Mouse (Mus musculus) ES-Bruce4 (cell line): ENCODE data around the gene Gng8. TPM values are rescaled to one million over a fixed set of nuclear protein-coding genes. Genes with fewer than 3 reads are reported as not detected.

Source experiments
- H3K27ac ChIP-seq: 2 replicates; pipeline ENCODE4 v1.5.1; 2012; ENCODE audit warnings: low read length, inconsistent platforms; ENCODE audit not compliant: insufficient read depth
- H3K27me3 ChIP-seq: 2 replicates; pipeline ENCODE4 v1.6.1; 2012; ENCODE audit warnings: mild to moderate bottlenecking, low read length, inconsistent platforms; ENCODE audit not compliant: control insufficient read depth, poor library complexity, insufficient read depth, severe bottlenecking
- H3K36me3 ChIP-seq: 2 replicates; pipeline ENCODE4 v1.6.1; 2012; ENCODE audit warnings: inconsistent platforms, mild to moderate bottlenecking, low read length, moderate library complexity; ENCODE audit not compliant: control insufficient read depth, poor library complexity, insufficient read depth, severe bottlenecking
- H3K4me1 ChIP-seq: one replicate; pipeline ENCODE4 v1.8.1; 2011; ENCODE audit warnings: low read length; ENCODE audit not compliant: control insufficient read depth, insufficient read depth
- H3K4me3 ChIP-seq: 2 replicates; pipeline ENCODE4 v1.5.1; 2011; ENCODE audit warnings: low read depth, mild to moderate bottlenecking, low read length
- H3K9ac ChIP-seq: 2 replicates; pipeline ENCODE4 v1.6.1; 2012; ENCODE audit warnings: low read depth, mild to moderate bottlenecking, inconsistent platforms; ENCODE audit not compliant: poor library complexity, severe bottlenecking
- H3K9me3 ChIP-seq: replicated peaks from 2 replicates; pipeline ENCODE4 v1.6.1; 2012; ENCODE audit warnings: mild to moderate bottlenecking, low read length, inconsistent platforms; ENCODE audit not compliant: control insufficient read depth, poor library complexity, insufficient read depth, severe bottlenecking
- CTCF ChIP-seq: IDR thresholded peaks from one replicate; pipeline ENCODE4 v1.8.1; 2011; ENCODE audit warnings: low read depth, low read length
- EP300 ChIP-seq: IDR thresholded peaks from 2 replicates; pipeline ENCODE4 v1.6.1; 2011; ENCODE audit warnings: low read depth, low read length; ENCODE audit not compliant: insufficient read depth
- POLR2A ChIP-seq: IDR thresholded peaks from one replicate; pipeline ENCODE4 v1.8.1; 2011; ENCODE audit warnings: low read length; ENCODE audit not compliant: insufficient read depth
- polyA plus RNA-seq: library from polyadenylated mRNA; stranded (reverse); fragments of >200 nt; gene quantifications from 2 replicates; pipeline ENCODE4 v1.2.4, GENCODE M21; 2011; ENCODE audit warnings: low read depth; ENCODE audit not compliant: missing spikeins, insufficient read depth, insufficient read length

The Gng8 gene
- polyA plus RNA-seq, 1 experiment = 4.6 TPM

DNA sequence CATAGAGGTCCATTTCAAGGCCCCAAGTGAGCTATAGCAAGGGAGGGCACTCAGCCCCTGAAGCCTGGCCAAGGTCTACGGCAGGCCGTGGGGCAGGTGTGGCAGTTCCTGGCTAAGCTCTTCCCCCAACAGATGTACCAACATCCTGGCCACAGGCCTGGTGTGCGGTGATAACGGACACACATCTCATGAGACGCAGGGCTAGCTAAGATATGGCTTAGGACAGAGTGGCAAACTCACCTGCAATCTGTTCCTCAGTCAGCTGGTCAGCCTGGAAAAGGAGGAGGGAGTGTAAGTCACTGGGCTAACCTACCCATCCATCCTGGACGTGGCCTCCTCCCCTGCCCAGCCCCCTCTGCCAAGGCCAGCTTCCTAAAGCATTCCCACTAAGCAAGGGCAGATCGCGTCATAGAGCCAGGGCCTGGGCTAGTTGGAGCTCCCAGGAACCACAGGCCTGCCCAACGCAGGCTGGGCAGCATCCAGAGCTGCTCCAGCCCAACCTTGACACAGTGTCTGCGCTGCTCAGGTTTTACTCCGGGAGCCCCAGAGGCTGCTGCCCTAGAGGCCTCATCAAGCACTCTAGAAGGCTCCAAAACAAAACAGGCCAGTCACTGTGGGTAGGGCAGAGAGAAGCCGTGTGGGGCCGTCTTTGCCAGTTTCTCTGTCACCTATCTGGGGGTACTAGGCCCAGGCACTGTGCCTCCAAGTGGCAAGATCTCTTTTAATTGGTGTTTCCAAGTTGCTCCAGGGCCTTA lies 28.0 kb downstream of the Gng8 start:
- Histone ChIP-seq H3K36me3 (peaks cover 17% of the 10 kb centered on the region), H3K27me3 (no peaks in the 10 kb centered on the region), H3K4me3 (no peak overlapping the region), H3K27ac (no peak overlapping the region), H3K4me1 (peaks cover 4% of the 10 kb centered on the region), H3K9ac (no peak overlapping the region), H3K9me3 (no peaks in the 10 kb centered on the region)
- TF ChIP-seq EP300 (no peak), CTCF (no peak), POLR2A (no peak)

DNA sequence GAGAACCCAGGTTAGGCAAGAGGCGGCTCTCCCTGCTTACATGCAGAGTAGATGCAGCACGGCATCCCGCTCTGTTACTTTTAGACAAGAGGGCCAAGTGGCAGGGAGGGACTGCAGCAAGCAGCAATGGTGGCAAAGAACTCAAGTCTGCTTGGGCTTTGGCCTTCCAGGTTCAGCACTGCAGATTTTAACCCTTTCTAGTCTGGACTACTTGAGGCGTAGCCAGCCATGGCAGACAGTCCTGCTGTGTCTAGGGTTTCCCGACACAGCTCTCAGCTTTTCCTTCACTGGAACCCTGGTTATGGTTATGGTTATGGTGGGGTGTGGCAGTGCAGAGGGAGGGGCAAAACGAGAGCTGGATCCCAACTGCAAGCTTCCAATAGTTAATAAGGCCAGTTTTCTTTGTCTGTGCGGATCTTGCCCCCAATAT lies 28.6 kb downstream of the Gng8 start:
- Histone ChIP-seq H3K36me3 (peaks cover 17% of the 10 kb centered on the region), H3K27ac (no peak overlapping the region), H3K9ac (no peak overlapping the region), H3K9me3 (no peaks in the 10 kb centered on the region), H3K4me1 (peaks cover 4% of the 10 kb centered on the region), H3K27me3 (no peaks in the 10 kb centered on the region), H3K4me3 (no peak overlapping the region)
- TF ChIP-seq EP300 (no peak), POLR2A (no peak), CTCF (no peak)

DNA sequence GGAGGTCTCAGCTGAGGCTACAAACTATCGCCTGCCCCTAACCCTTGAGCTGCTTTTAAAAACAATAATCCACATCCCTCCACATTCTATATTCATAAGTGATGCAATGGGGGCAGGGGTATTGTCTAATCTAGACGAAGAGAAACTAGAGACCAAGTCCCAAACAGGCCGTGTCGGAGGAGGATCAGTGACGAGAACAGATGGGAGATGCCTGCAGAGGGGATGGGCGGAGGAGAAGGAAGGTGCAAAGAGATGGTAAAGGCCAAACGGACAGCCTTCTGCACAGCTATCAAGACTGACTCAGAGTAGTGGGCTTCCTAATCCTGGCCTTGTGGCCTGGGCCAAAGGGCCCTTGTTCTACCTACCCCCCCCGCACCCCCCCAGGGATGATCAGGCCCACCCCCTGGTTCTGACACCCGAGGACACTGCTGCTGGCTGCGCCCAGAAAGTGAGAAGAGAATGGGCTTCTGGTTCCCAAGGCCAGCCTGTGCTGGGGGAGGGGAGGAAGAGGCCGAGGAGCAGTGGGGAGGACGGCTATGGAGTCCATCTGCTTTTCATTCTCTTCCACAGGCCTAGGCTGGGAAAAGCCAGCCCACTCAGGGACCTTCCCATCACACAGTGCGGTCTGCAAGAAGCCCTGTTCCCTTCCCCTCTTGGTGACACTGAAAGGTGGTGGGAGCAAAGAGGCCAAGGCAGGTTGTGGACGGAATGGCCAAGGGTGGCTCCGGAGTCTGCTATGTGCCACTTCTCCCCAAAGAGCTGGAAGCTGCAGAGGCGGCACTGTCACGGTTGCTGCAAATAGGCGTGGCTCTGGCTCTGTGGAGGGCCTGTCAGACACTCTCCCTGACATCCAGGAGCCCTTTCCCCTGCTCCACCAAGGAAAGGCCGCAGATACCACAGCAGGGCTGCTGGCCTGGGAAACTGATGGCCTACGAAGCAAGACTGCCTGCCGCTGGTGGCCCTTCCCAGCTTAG lies 29.5 kb downstream of the Gng8 start:
- H3K27me3 ChIP-seq = no peaks in the 10 kb centered on the region
- no peak overlapping the region for H3K27ac ChIP-seq
- no peaks in the 10 kb centered on the region for H3K9me3 ChIP-seq
- peaks cover 13% of the 10 kb centered on the region for H3K36me3 ChIP-seq
- H3K9ac ChIP-seq = no peak overlapping the region
- peaks cover 4% of the 10 kb centered on the region for H3K4me1 ChIP-seq
- TF ChIP-seq EP300 (no peak), POLR2A (no peak), CTCF (no peak)
- H3K4me3 ChIP-seq = no peak overlapping the region

DNA sequence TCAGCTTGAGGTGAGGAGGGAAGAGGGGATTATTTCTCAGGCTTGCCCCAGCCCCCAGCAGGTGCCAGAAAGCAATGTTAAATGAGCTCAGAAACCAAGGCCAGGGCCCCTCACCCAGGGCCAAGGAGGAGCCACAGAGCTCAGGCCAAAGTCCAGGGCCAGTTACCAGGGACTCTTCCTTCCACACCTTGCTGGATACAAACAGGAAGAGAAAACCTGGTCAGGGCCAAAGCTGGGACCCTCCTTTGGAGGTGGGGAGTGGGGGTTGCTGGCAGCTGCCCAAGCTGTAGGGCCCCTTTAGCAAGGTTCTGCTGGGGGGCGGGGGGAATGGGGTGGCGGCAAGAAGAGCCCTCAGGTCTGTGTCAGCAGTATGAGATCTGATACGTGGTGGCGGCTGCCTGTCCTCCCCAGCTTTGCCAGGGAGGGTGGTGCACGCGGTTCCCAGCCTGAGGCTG lies 30.3 kb downstream of the Gng8 start:
- Histone ChIP-seq H3K9me3 (no peaks in the 10 kb centered on the region), H3K4me3 (no peak overlapping the region), H3K9ac (no peak overlapping the region), H3K36me3 (peaks cover 11% of the 10 kb centered on the region), H3K27me3 (no peaks in the 10 kb centered on the region), H3K27ac (no peak overlapping the region), H3K4me1 (peaks cover 4% of the 10 kb centered on the region)
- TF ChIP-seq POLR2A = no peak
- no peak for TF ChIP-seq CTCF
- no peak for TF ChIP-seq EP300

DNA sequence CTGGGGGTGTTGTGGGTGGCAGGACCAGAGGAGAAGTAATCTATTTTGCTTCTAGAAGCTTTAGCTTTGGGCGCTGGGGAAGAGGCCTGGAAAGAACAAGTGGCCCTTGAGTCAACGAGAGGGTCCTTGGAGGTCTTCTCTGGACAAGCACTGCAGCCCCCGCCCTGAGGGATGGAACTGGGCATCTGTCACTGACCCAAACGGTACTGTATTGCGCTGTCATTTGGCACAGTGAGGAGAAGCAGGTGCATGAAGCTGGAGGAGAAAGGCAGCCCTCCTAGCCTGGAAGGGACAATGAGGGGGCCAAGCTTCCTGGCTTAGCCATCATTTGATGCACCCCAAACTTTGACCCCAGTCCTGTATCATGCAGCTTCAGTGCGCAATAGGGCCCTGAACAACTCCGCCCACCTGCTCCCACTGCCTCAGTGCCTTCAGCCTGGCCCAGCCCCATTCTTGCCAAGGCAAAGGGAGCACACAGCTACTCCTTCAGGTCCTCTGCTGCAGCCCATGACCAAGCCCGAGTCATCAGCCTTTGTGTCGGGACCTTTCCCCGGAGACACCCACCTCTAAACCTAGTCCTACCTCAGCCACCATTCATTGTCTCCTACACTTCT lies 30.9 kb downstream of the Gng8 start:
- Histone ChIP-seq H3K4me1 (peaks cover 4% of the 10 kb centered on the region), H3K27me3 (no peaks in the 10 kb centered on the region), H3K36me3 (peaks cover 5% of the 10 kb centered on the region), H3K27ac (no peak overlapping the region), H3K9me3 (no peaks in the 10 kb centered on the region), H3K4me3 (peak overlapping the region; percentile 94), H3K9ac (peak overlapping the region; percentile 97)
- TF ChIP-seq POLR2A = no peak
- no peak for TF ChIP-seq EP300
- no peak for TF ChIP-seq CTCF
